Mouse (Mus musculus): ENCODE measurements at regions not wholly inside any gene's neighbourhood (a gene's known extent, or its start where the extent isn't known, plus 50 kb on each side); places are given as distances from the start of the nearest gene placed in this dataset.

DNA sequence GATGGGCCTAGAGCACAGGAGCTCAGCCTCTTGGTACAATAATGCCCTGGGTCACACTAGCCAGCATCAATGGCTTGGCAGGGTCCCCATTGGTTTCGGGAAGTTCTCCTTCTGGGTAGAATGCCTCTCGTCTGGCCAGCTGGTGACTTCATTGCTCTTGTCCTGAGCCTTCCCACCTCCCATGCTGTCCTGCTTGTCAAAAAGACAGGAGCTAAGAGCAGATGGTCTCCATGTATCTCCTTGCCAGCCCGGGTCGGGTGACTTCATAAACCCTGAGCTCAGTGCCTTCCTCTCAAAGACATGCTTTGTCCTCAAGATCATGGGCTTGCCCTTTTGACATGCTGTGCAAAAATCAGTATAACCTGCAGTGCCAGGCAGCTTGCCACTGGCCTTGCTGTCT is 179.2 kb upstream of the Sh3bp4 start:
- no peak for DNase-seq (ENCODE audit: low spot score)

DNA sequence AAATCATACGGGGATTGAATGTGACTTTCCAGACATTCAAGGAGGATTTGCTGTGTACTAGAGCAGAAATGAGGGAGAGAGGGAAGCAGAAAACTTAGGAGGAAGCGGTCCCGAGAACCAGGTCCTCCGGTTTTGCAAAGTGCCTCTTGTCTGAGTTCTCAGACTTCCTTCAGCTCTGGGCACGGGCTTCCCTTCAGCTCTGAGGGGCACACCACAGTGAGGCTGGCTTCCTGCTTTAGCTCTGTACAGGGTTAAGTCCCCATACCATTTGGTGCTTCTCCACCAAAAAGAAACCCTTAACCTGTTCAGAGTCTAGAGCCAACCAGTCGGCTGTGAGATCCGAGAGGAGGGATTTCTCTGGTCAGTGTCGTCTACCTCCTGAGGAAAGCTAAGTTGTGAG is 167.8 kb upstream of the Sh3bp4 start:
- DNase-seq (ENCODE audit: low spot score) = no peak

DNA sequence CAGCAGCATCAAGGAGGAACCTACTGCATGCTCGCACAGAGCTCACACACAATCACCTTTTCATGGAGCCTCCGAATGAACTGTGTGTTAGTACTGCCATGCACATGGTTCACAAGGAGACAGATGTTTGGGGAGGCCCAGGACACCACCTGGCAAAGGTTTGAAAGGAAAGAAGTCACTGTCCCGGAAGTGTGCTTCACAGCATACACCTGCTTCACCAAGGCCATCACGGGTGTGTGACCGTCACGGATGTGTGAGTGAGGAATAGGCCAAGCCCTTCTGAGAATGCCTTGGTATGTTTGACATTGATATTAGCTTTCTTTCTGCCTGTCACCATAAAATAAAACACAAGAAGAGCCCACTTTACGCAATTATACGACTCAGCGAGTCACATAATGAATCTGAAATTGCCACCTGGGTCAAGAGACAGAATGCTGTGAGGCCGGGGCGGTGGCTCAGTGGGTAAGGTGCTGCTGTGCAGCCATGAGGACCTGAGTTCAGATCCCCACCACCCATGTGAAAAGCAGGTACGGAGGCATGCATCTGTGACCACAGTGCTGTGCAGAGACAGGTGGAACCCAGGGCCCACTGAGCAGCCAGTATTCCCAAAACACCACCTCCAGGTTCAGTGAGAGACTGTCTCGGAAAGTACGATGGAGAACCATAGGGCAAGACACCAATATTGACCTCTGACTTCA is 162.3 kb upstream of the Sh3bp4 start:
- no peak for DNase-seq (ENCODE audit: low spot score)

DNA sequence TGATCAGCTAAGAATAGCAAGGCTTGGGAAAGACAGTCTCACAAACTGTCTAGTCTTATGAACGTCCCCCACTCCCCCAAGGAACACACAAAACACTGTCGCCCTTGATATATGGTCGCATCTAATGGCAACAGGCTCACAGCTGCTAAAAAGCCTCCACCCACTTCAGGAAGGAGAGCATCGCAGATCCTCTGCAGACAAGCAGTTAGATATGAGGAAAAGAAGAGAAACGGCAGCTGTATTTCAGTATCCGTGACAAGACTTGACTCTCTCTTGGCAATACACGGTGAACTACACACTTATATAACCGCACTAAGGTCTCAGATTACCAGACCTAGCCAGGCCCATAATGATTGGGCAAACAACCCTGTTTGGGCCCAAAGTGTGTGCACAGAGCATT is 161.5 kb upstream of the Sh3bp4 start:
- no peak for DNase-seq (ENCODE audit: low spot score)

DNA sequence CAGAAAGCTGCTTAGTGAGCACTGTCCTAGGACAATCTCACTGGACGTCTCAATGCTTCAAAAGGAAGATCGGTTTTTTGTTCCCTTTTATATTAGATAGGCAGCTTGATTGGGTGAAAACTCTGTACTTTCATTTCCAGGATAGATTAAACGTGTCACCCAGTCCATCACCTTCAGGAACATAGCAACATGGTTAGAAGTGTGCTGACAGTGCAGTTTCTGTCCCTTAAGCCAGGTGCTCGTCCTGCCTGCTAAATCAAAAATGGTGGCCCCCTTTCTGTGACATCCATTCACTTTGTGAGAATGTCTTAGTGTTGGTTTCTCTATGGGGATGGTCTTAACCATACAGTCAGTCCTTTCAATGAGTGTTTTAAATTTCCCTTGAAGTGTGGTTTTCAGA is 160.9 kb upstream of the Sh3bp4 start:
- no peak for DNase-seq (ENCODE audit: low spot score)

DNA sequence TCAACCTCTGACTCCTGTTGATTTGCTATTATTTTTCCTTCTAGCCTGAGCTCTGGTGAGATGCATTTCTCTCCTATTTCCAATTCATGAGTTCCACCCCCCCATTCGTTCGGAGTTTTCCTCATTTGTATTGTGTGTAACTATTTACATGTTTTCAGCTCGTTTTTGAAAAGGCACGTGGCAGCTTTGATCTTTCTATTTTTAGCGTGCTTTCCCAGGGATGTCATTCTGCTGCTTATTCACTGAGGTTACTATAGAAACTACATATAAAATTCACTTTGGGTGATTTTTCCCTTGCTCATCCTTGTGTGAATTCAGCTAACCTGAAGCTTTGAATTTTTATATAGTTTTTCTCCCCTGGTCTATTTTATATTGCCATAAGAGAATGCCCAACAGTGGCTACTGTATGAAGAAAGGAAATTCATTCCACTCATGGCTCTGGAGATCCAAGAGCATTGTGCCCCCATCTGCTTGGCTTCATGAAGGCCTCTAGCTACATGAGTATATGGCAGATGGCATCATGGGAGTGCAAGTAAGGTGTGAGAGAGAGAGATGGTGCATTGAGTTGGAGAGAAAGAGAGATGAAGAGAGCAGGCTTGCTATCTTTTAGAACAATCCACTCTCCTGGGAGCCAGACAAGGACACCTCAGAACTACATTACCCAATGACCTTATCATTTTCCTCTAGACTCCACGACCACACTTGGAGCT is 160.2 kb upstream of the Sh3bp4 start:
- no peak for DNase-seq (ENCODE audit: low spot score)

DNA sequence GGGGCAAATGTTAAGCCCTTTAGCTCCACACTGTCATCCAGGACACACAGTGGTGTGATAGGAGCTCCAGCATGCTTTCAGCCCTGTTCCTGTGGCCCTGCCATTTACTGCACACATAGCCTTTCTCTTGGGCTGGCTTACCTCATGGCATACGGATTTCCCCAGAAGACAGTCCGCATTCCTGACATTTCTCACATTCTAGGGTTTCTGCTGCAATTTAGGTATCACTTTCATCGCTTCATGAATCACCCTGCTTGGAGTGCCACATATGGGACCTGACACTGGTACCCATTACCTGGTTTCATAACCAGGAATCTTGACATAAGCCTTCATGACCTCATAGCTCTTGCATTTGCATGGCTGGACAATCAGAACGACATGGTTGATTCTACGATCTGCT is 158.5 kb upstream of the Sh3bp4 start:
- DNase-seq (ENCODE audit: low spot score) = no peak

DNA sequence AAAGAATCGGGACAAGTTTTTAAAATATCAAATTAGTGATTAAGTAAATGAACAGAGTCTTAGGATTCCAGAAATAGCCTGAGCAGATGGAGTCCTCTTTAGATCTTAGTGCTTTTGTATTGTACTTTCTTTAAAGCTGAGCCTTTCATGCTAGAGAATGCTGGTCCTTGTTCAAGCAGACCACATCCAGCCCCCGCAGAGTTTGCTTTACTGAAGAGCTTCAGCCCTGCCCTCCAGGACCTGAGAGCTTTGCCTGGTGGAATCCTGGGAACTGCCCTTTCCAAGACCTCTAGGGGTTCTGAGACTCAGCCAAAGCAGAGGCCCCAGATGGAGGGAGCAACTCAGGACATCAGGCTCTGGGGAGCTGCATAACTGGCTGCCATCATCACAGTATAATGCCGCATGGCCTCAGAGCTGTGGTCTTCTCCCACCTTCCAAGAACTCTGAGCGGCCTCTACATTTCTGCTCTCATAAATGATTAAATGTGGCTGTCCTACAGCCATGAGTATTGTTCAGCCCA is 153.6 kb upstream of the Sh3bp4 start:
- DNase-seq (ENCODE audit: low spot score) = no peak

DNA sequence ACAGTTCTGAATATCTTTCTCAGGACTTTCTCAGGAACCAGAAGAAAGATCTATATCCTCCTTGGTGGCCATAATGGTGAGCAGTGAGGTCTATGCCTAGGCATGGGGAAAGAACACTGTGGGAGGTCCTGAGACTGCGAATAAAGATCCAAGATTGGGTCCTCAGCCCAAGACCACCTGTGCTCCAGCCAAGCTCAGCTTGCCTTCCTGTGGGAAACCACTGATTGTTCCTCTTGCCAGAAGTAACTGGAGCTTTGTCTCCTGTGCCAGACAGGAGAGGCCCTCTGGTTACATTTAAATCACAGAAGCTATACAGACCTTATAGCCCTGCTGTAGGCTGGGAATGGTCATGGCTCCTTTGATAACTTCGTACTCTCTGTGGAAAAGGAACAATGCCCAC is 148.8 kb upstream of the Sh3bp4 start:
- no peak for DNase-seq (ENCODE audit: low spot score)

DNA sequence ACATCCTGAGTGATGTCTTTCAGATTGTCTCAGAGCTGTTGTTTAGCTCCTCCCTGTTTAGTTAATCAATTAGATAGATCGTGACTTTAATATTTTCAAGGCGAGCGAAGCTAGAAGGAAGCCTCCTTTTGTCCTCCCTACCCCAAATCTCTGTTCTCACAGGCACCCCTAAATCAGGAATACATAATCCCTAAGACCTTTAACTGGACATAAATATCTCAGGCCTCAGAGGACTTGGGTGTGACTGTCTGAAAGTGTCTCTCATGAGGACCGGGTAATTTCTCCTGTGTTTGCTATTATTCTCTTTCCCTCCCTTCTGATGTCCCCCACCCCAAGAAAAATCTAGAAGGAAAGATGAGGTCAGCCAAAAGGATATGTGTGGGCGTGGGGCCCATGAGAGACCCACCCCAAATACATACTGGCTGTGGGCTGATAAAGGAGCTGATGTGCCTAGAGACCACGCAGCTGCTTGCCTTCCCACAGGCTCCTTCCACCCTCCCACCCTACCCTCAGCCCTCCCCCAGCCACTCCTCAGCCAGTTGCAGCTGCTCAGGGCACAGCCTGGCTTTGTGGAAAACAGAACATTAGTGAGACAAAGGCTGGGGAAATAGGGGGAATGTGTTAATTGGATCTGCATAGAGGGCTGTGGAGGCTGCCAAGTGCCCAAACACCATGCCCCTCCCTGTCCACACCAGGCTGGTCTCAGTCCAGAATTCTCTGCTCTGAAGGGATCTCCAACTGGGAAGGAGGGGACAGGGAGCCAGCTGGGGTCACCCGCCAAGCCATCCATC is 146.2 kb upstream of the Sh3bp4 start:
- no peak for DNase-seq (ENCODE audit: low spot score)

DNA sequence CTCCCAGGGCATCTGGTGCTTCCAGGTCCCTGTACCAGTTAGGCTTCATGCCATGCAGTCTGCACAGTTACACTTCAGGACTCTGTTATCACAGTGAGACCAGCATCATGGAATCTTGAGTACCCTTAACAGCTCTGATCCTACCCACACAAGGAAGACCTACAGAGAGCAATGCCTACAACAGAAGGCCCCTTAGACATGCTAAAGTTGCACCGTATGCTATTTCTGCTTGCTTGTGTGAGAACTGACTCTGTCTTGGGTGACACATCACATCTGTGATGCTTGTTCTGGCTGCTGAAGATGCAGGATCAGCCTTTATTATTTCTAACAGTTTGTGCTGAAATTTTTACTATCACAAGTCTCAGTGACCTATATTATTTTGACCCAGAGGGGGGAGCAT is 135.0 kb upstream of the Sh3bp4 start:
- no peak for DNase-seq (ENCODE audit: low spot score)

DNA sequence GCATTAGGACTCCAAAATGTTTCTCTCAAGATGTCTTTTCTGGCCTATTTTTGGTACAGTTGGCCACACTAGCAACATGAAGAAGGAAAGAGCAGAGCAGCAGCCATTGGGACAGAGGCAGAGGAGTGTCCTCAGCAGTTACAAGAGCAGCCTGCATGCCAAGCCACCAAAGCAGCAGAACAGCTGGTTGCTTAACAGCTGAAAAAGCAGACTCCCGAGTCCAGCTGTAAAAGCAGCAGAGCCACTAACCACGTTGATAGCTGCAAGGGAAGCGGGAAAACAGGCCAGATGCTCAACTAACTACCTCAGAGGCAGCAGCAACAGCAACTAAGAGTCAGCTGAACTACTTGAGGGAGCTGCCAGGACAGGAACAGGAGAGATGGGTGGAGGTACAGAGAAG is 134.4 kb upstream of the Sh3bp4 start:
- DNase-seq (ENCODE audit: low spot score) = no peak

DNA sequence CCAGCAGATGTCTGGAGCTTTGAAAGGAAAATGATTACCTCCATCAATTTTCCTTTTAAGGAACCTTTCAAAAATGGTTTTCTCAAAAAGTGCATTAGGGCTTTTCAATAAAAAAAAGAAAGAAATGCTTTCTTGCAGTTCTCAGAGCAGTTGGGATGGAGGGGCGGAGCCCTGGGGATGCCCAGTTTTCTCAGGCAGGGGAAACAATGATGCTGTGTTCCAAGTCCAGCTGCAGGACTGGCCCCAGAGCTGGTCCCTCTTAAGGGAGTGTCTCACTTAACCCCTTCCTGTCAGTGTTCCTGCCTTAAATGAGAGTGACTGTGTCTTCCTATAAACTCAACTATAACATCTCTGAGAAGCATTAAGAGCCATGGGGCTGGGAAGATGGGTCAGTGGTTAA is 132.9 kb upstream of the Sh3bp4 start:
- no peak for DNase-seq (ENCODE audit: low spot score)

DNA sequence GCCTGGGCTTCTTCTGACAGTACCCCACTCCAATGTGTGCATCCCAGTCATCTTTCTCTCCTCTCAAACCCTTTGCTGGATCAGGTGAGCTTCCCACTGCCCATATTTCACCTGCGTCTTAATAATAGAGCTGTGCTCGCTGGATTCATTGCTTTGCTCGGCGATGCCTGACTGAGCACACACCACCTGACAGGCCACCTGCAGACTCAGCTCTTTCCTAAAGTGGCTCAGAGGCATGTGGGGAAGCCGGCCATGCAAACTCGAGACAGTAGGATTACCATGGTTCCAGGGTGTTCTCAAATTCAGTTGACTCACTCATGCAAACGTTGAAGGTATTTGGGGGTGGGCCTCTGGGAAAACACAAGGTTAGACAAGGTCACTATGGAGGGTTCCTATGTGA is 131.8 kb upstream of the Sh3bp4 start:
- DNase-seq (ENCODE audit: low spot score) = no peak

DNA sequence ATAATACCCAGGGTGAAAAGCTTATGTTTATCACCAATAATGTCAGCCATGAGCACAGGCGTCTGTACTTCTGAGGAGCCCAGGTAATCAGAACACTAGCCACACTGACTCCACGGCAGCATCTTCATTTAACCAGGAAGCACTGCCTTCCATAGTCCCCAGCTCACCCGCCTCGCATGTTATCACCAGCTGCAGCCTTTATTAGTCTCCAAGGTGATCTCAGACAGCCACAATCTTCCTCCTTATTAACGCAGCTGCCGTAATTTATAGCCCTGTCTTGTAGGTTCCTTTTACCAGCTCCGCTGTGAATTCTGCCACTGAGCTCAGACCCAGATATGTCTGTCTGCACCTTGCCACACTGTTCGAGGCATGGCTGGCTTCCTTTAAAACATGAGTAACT is 127.2 kb upstream of the Sh3bp4 start:
- no peak for DNase-seq (ENCODE audit: low spot score)

DNA sequence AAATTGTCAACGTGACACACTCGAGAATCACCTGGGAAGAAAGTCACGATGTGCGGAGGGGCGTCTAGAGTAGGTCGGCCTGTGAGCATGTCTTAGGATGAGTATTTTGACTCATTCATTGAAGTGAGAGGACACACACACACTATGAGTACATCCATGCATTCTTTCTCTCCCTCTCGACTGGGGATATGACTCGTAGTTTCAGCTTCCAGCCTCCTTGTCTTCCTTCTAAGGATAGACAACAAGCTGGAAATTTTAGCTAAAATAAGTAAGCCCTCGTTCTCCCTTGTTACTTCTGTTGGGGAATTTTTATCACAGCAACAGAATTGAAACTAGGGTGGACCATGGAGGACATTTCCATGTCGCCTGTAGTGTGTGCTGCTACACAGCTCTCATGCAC is 124.3 kb upstream of the Sh3bp4 start:
- no peak for DNase-seq (ENCODE audit: low spot score)

DNA sequence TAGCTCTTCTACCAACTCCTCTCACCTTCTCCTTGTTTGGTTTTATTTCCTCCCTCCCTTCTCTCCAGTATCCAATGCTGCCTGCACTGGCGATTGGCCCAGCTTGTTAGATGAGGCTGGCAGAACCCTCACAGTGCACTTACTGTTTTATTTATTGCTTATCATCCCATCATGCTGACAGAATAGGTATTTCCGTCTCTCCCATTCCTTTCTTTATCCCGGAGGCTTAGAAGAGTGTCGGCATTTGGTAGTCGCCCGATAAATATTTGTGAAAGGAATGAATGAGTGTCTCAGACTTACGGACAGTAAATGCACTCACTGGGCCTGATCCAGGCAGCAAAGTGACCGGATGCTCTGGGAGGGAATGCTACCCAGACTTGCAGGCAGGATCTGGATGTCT is 123.8 kb upstream of the Sh3bp4 start:
- DNase-seq (ENCODE audit: low spot score) = no peak

DNA sequence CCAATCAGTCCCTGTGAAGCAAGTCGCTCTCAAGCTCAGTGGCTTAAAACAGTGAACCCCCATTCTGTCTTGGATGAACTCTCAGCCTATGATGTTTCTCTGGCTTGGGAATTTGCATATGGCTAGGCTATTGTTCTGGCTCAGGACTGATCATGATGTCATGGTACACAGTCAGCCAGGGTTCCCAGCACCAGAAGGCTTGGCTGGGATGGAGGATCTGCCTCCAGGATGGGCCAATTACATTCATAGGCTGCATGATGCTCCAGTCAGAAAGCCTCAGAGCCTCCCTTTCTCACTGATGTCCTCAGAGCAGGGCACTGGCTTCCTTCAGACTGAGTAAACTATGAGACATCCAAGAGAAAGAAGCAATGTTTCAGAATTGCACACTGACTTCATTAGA is 120.3 kb upstream of the Sh3bp4 start:
- no peak for DNase-seq (ENCODE audit: low spot score)

DNA sequence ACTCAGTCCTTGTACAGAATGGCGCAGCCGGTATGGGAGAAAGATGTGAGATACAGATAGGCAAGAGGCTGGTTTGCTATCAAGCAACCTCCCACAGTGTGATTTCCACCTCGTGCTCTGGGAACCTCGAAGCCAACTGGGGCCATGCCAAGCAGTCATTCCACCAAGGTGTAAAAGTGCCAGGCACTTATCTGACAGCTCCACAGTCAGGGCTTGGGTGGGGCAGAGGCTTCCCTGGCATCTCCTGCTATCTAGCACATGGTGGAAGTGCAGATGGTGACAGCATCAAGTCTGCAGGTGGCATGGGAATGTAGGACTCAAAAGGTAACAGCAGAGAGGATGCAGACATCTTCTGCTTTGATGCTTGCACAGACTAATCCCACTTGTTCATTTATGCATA is 116.7 kb upstream of the Sh3bp4 start:
- no peak for DNase-seq (ENCODE audit: low spot score)

DNA sequence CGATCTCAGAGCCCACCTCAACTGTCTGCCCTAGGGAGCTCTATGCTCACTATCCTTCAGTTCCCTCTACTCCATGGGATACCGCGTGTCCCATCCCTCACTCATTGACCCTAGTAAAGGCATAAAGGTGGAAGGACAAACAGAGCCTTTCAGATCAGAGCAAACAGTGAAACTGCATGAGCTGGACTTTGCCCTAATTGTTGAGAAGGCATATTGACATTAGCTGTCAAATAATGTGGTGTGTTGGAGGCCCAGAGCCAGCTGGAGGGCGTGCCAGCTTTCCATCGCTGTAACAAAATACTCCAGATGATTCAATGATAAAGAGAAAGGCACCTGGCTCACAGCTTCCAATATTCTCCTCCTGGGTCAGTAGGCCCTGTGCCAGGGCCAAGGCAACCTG is 115.4 kb upstream of the Sh3bp4 start:
- DNase-seq (ENCODE audit: low spot score) = no peak

DNA sequence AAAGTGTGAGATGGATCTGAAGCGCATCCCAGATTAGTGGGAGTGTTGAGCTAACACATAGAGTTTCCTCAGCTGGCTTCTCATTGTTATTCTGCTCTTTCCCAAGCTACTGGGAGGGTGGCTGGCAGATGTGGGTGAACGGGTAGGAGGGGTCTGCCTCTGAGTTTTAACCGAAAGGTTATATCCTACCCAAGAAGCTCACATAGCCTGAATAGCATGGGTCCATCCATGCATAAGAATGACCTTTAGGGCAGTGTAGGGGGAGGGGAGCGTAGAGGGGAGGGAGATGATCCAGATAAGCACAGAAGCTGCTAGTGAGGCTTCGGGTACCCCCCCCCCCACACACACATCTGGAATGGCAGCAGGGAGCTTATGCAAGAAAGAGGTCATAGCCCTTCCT is 113.2 kb upstream of the Sh3bp4 start:
- DNase-seq (ENCODE audit: low spot score) = no peak

DNA sequence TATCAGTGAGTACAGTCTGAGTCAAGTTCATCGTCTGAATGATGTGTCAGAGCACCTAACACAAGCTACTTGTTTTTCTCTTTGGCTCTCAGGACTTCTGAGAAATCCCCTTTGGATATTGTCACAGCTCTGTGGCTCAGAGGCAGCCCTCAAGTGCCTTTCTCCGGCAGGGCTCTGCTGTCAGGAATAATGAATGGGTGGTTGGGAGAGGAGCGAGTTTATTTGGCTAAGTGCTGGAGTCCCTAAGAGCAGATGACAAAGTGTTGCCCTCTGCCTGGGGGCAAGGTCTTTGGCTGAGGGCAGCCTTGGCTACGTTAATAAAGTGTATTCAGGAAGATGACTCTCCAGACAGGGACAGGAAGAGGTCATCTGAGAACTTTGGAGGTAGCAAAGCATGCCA is 110.5 kb upstream of the Sh3bp4 start:
- DNase-seq (ENCODE audit: low spot score) = no peak

DNA sequence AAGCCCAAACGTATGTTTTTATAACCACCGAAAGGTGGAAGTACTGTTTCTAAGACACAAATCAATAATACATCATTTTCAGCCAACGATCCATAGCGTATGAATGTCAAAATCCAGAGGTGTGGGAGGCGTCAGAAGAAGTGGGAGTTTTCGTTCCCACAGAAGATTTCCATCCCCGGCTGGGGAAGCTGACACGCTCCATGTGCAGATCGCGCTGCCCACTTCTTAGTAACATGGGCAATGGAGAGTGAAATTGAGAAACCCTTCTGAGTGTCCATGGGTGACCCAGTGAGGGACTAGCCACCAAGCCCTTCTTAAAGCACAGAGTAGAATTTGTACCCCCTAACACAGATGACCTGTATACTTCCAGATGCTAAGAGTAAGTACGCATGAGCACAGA is 110.1 kb upstream of the Sh3bp4 start:
- no peak for DNase-seq (ENCODE audit: low spot score)
